Mouse (Mus musculus): ENCODE results near the gene Galnt2.

Galnt2 gene

DNA sequence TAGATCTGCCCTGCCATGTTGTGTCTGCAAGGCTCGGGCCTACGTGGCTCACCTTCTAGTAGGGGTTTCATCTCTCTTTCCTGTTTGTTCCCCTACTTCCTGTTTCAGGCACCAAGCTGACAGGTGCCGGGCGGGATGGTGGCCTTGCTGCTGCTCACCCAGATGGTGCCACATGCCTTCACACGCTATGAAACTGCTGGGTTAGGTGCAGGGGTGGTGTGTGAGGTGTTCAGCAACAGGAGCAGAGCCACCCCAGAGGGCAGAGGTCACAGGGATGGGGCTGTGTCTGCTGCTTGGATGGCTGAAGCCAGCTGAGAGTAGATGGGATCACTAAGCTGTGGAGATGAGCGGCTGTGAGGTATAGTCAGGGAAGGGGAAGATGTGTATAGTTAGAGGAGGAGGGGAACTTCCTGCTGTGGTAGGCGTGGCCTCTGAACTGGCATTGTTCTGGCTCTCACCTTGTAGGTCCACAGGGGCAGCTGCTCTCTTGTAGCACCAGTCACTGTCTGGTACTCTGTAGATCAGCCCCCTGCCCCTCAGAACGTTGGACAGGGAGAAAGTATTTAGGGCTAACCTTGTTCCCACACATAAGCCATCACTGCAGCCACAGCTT is 42.5 kb downstream of the Galnt2 start:
- DNase-seq: peak; percentile 29

DNA sequence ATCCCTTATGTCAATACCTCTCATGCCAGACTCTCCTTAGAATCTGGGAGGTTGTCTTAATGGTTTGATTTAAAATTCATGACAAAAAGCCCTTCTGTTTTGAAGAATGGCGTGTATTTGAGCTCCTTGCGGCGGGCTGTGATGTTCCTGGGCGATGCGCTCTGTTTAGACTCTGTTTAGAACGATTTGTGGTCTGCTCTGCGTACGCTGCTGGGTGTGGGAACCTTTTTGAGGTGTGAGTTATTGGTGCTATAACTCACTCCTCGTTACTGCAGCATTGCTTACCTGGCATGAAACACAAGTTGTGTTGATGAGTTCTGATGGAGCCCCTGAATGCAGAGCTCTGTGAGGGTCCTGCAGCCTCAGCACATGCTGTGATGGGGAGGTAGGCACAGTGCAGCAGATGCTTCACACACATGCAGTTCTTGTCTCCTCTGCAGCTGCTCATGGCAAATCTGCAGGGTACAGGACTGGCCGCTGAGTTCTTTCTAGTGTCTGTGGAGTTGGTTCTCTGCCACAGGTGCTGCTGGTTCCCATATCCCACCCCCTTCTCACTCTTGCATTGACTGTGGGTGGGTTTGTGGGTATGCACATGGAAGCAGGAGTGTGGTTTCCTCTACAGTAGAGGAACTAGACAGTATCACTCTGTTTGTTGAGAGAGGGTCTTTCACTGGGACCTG is 43.4 kb downstream of the Galnt2 start:
- DNase-seq: no peak

DNA sequence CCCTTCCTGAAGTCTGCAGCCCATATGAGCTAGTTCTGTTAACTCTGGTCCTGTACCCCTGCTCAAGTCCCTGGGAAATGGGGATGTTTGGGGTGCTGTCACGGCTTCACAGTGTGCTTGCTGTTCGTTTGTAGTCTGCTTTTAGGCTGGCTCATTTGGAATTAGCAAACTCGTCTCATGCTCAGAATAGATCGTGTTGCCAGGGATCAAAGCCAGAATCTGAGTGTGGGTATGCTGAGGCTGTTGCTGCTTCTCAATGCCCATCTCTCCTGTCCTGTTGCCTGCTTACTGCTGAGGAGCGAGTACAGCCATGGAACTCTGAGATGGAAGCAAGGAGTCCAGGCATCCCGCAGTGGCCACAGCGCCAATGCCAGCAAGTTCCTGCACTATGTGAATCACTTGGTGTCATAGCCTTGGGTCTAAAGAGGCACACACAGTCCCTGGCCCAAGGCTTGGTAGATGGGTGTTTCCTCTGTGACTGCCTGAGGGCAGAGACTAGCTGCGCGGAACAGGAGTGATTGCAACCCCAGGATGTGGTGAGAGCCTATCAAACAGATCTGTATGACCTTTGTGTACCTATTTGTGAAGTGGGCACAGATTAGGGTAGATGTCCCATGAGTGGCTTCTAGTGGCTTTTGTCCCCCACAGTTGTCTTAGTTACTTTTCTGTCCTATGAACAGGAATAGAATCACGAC is 44.3 kb downstream of the Galnt2 start:
- no peak for DNase-seq

DNA sequence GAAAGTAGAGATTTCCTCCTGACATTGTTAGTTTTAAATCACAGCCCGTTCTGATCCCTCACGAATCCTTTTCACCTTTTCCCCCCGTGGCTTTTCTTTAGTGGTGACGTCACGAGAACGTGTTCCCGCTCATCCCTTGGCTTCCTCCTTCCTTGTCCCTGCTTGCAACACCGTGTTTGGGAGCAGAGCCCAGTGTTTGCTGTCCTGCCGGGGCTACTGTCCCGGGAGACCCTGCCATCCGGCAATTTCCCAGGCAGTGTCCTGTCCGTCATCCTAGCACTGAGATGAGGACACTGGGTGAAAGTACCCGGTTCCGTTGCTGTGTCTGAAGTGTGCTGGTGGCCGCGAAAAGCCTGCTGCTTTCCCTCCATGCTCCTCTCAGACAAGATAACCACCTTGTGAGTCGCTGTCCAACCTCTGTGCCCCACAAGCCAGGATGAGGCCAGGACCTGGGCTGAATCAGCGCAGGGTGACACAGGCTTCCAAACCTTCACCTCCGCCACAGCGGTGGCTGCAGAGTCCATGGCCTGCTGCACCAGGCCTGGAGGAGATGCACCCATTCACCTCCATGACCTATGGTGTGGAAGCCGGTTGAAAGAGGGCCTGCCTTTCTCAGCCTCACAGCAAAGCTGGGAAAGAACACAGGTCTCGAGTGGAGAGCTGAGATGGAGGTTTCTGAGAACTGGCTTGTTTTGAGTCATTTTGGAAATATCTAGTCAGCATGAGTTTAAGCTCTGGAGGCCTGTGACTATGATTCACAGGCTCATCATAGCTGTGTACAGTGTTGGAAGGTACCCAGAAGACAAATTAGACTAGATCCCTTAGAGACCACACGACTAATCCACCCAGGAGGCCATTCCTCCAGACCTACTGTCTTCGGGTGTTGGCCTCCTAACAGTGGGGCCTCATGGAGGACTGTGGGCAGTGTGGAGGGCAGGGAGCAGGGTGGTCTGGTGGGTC is 47.0 kb downstream of the Galnt2 start:
- peak; percentile 61 for DNase-seq

DNA sequence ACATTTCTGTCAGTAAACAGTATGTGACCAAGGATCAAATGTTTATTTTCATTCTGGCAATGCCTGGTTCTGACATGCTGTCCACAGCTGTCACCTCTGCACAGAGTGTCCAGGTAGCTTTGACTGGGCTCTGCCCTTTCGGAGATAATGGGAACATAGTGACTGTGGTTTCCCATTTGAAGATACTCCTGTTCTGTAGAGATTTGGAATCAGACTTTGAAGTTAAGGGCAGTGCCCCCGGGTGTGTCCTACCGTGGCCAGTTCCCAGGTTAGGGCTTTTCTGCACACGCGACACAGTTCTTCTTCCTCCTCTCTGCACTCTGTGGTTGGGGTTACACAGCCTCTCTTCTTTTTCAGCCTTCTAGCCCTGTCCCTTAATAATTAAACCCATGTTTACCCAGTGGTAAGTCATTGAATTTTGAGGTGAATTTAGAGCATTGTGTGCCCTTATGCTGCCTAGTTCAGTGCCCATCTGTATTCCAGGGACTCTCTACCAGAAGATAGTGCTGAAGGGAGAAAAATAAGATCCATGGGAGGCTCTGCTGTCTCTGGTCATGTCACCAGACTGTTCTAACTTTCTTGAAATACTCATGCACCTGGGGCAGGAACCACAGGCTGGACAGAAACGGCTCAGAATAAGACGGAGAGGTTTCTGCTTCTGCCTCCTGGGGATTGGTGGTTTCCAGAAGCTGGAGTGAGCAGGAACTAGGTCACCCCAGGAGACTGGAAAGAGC is 47.9 kb downstream of the Galnt2 start:
- no peak for DNase-seq

DNA sequence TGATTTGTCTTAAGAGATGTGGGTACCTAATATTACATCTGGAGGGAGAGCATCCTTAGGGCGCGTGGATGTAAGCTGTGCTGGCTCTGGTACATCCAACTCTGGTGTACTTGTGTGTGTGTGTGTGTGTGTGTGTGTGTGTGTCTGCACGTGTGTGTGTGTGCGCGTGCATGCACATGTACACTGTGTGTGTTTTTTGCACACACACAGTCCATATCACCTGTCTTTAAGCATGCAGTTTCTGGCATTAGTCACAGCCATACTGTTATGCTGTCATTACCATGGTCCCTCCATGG is 48.4 kb downstream of the Galnt2 start:
- no peak for DNase-seq

DNA sequence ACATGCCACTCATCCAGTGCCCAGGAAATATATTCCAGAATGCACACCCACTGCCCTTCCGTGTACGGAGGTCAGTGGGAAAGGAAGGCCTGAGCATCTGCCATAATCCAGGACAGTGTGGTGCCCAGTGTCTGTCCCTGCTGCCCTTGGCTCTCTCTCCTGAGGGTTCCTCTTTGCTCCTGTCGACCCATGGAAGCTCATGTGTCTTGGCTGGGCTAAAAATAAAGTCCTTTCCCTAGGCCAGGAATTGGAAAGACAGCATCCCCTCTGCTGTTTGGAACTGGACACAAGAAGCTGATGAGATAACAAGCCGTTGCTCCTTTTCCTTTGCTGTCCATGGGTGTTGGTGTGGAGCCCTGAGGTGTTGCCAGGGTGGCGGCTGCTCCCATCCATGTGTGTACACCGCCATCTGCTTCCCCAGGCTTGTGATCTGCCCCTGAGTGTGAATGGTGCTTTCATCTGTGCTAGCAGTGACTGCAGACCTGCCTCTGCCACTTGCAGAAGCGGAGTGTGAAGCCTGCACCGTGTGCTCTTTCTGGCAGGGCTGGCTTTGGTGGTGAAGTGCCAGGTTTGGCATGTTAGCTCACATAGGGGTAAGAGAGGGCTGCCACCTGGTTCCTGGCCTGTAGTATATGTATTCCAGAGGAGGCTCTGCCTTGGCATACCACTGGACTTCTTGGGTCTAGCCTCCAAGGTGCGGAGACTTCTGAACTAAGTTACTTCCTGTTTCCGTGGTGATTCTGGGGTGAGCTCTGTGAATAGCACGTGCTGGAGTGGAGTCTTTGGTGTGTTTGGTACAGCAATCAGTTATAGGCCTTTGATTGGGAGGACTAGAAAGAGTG is 50.7 kb downstream of the Galnt2 start:
- DNase-seq: peak; percentile 75

DNA sequence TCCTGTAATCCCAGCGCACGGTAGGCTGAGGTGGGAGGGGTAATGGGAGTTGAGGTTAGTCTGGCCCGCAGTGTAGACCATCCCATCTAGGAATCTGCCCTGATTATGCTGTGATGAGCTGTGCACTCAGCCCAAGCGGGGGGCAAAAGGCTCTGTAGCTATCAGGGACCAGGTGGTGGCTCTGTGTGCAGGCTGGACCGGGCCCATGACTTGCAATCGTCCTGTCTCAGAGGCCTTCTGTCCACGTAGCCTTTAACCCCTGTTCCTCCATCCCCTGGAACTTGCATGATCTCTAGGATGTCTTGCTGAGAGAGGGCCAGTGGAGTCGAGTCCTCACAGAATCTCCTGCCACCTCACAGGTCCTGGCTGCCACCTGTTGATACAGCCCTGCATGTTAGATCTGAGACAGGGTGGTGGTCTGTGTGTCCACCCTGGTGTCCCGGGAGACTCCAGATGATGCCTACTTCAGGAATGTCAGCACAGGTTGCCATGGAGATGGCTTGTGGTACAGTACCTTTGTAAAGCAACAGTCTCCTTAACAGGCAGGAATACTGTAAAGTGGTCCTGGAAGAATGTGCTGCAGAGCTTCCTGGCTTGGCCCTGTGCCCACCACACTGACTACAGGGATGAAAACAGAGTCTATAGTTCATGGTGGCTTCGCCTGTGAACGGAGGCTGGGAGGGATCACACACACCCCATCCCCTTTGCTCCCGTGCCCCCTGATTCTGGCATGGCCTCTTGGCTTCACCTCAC is 51.9 kb downstream of the Galnt2 start:
- peak; percentile 64 for DNase-seq

DNA sequence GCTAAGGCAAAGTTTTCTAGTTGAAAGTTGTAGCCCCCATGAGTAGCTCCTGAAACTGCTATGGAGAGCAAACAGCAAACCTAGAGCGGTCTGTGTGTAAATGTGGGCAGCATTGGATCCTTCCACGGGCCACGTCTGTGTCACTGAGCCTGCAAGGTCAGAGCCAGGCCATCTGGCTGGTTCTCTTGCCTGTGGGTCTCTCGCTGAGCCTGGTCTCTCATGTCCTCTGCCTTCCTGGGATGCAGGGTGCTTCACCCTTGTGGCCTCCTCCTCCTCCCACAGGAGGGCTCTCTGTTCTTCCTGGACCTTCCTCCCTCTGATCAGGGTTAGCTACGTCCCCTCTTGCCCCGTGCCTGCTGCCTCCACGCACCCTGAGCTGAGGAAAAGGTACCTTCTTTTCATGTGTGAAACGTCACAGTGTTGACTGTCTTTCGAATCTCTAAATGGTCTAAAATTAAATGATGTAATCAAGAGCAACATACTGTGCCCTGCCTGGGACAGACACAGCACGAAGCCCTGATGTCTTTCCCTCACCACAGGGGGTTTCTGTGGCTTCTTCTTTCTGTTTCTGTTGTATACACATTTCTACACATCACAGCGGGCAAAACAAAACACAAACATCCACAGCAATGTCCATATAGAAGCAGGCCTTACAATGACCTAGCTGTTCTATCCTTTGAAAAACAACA is 52.6 kb downstream of the Galnt2 start:
- peak; percentile 62 for DNase-seq

DNA sequence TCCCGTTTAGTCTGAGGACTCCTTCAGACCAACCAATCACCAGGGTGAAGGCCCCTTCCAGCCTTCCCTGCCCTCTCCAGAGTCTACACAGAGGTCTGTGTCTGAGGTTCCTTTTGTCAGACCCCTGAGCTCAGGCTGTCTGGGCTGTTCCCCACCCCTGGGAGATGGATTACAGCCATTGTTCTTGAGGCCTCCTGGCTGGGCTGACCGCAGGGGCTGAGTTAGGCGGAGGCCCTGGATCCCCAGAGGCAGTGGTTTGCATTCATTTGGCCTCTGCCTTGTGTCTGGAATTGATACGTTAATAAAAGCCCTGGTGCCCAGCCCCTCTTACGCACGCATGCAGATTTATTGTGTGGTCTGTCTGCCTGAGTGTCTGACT is 53.1 kb downstream of the Galnt2 start:
- no peak for DNase-seq

DNA sequence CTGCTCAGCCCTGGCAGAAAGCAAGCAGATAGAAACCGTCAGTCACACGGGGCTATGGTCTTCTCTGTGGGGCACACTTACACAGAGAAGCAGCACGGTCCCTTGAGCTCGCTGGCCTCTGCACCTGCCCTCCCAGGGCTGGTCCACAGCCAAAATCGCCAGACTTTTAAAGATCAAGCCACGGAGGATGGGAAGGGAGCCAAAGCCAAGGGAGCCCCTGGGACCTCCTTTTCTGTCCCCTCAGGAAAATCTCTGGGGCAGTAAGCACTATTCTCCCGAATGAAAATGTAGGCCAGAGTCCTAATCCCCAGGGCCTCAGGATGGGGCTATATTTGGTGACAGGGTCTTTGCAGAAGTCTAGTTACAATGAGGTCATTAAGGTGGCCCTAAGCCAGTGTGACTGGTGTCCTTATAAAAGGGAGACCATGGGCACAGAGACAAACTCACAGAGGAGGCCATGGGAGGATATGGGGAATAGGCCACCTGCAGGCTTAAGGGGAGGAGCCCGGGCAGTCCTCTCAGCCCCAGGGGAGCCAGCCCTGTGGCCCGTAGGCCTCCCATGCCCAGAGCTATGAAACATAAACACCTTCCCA is 53.9 kb downstream of the Galnt2 start:
- peak; percentile 76 for DNase-seq

DNA sequence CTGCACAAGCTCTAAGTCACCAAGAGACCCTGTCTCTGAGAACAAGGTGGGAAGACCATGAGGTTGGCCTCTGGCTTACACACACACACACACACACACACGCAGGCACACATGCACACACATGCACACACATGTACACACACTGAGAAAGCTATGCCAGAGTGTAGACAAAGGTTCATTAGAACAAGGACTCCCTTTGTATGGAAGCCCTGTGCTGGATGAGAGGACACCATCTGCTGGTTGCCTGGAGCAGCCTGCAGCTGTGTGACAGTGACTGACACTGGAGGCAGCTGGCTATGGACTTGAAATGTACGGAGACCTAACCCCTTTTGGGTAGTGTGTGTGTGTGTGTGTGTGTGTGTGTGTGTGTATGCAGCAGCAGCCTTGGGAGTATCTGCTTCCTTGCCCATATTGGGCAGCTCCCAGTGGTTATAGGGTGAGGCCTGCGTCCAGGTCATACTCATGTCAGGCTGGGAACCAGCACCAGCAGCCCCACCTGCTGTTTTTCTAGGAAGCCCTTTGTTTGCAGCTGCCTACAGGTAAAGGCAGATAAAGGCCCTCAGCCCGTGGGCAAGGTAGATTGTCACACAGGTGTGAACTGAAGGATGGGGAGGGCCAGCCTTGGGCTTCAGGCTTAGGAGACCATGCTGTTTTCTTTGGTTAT is 55.4 kb downstream of the Galnt2 start:
- no peak for DNase-seq

DNA sequence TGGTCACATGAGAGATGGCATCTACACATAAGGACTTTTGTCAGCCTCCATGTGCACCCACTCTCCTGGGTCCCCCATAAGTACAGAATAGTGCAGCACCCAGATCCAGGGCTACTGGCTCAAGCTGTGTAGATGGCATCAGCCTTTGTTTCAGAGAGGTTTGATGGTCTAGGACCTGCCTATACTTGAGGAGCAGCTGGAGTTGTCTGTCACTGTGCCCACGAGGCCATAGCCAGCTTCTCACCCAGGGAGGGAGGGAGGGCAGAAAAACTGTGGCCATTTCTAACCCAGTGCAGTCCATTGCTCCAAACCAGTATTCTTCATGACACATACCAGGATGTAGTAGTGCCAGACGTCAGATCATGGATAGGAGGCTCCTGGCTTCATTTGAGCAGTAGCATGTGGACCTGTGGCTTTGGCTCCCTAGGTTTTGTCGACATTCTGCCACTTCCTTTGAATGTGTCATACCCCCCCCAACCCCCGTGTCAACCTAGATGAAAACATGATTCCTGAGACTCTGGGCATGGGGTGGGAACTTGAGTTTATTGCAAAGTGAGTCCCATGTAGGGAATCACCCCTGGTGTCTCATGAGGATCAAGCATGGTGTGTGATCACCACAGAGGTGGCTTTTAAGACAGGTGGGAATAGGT is 57.1 kb downstream of the Galnt2 start:
- DNase-seq: no peak

DNA sequence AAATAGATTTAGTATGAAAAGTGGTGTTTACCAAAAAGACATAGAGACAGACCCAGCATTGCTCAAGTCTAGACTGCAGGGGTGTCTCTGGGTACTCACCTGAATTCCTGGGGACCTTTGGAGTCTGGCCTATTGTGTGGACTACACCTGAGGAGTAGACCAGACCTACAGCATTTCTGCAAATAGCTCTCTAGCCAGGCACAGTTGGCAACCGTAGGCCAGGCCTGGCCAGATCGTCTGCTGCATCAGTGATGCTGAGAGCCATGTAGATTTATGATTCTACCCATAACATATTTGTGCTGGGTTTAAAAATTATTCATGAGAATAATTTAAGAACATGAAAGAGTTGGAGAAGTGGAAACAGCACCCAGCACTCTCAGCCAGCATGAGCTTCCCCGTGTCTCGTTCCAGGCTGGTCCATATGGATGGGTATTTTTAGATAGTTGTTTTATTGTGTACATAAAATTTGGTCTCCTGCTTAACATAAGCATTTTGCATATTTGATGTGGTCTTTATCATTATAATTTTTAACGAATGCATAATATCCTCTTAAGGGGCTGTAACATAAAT is 58.4 kb downstream of the Galnt2 start:
- no peak for DNase-seq

DNA sequence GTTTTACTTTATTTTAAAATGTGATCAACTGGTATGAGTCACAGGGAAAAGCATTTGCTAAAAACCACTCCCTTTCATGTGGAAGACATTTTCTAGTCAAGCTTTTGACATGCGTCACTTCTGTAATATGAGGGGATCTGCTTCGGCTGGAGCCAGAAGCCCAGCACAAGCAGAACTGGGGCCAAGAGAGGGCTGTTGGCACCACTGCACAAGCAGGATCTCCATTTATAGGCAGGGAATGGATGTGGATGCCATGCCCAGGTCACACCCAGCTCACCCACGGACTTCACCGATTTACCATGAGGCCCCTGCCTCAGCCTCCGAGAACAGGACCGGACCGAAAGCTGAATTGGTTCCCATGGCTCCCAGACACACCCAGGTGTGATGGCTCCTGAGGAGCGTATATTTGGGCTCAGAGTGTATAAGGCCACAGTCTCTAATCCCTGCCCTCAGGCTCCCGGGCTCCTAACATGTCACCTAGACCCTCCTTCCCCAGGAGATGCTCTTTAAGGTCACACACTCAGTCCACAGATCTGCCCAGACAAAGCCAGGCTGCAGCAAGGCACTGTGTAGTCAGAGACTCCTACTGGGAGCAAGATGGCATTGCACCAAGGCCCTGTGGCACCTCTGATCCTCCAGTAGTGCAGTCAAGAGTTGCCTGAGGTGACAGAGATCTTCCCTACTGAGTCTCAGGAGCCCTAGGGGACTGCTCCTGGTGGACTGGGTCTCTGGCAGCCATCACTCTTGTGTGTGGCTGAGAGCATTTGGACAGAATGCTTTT is 59.9 kb downstream of the Galnt2 start:
- no peak for DNase-seq

DNA sequence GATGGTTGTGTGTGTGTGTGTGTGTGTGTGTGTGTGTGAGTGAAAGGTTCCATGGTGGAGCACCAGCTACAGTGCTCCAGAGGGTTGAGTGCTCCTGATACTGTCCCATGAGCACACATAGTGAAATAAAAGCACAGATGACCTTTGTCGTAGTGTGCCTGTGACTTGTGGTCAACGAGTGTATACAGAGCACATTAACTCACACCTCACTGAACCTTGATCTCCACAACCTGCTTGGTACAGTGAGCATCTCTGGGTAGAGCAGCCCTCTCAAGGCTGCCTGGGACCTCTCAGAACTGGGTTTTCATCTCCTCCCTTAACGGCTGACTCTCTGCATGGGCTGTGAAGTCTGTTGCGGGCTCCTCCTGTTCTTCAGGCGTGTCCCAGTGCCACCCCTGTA is 60.5 kb downstream of the Galnt2 start:
- no peak for DNase-seq

DNA sequence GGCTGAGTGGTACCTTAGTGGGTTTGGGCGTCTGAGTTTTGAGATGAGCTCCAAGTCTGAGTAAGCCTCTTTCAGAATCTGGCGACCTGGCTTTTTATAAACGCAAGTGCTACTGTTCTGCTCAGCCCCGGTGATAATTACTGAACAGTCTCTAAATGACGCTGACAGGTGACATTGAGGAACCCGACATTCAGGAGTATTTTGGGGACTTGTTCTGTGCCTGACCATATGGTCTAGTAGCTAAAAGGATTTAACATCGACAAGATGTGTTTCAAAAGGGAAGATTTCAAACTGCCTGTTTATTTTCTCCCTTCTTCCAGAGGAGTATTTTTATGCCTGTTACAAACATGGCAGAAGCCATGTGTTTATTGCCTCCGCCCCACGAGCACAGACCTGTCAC is 61.8 kb downstream of the Galnt2 start:
- DNase-seq: no peak

DNA sequence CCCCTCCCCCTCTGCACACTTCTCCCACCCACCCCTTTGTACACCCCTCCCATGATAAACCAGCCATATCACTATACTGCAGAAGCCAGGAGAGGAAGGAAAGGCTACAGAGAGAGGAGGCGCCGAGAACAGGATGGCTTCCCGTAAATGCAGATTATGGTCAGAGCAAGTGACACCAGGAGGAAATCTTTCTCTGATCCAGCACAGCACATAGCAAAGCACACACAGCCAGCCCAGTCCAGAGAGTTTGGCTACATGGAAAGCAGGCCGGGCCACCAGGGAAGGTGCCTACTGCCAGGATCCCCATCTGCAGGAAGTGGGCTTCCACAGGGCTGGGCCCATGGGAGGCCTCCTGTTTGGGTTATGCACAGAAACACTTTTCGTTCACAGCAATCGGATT is 63.2 kb downstream of the Galnt2 start:
- DNase-seq: no peak
